Comparison of ENCODE assay signal across 13 mouse cellular contexts in genomic region chr19:23089761-23090514, GRCm38 (mm10). TPM values are rescaled to one million over a fixed set of nuclear protein-coding genes. Genes with fewer than 3 reads are reported as not detected.
DNase-seq lines count a peak whose midpoint lies in the region; ATAC-seq and TF ChIP-seq lines count a peak whose summit lies in the region.
"Had no signal": no experiment of that assay in that cellular context is flagged by ENCODE, and none has a peak within 500 bp of the region (broad histone marks: within the 10 kb centered on the region; RNA-seq: fewer than 3 reads in every experiment).

No protein-coding gene starts in this region.

- no peaks in the 10 kb centered on the region for H3K9me3 ChIP-seq in heart, embryonic 12.5 days (replicated peaks)
- peaks cover 14% of the 10 kb centered on the region for H3K9me3 ChIP-seq in ES-Bruce4 (replicated peaks; ENCODE audit: control insufficient read depth, insufficient read depth, low read length, poor library complexity, severe bottlenecking)
- no peaks in the 10 kb centered on the region for H3K9me3 ChIP-seq in stomach, postnatal 0 days (ENCODE audit: control insufficient read depth, low read length)
- H3K9me3 ChIP-seq: midbrain, embryonic 13.5 days; neural tube, embryonic 12.5 days had no signal

- no peaks in the 10 kb centered on the region for H3K36me3 ChIP-seq in heart, embryonic 12.5 days
- H3K36me3 ChIP-seq in ES-Bruce4 (ENCODE audit: control insufficient read depth, insufficient read depth, low read length, poor library complexity, severe bottlenecking), result no peaks in the 10 kb centered on the region; the same call in 1 of the 2 replicates
- H3K36me3 ChIP-seq in stomach, postnatal 0 days (ENCODE audit: control insufficient read depth, insufficient read depth, low read length), result no peaks in the 10 kb centered on the region
- H3K36me3 ChIP-seq: midbrain, embryonic 13.5 days; neural tube, embryonic 12.5 days had no signal

- peak; percentile 22 for DNase-seq in heart, adult 8-10 months (ENCODE audit: low spot score)
- peak; percentile 26 for DNase-seq in adrenal gland, adult 2 months
- peak; percentile 31 to 45 for DNase-seq in gastrocnemius, postnatal 36 days
- DNase-seq in MN1 (ENCODE audit: low spot score), result no peak
- no peak for DNase-seq in embryo, embryonic 10 days (ENCODE audit: low spot score)
- DNase-seq in stomach, postnatal 0 days (ENCODE audit: low spot score), result no peak

- no peak overlapping the region for H3K27ac ChIP-seq in heart, embryonic 12.5 days (ENCODE audit: poor library complexity, severe bottlenecking)
- H3K27ac ChIP-seq in ES-Bruce4 (ENCODE audit: insufficient read depth, low read length), result peak overlapping the region; percentile 99
- H3K27ac ChIP-seq in stomach, postnatal 0 days (replicated peaks), result no peak overlapping the region
- H3K27ac ChIP-seq: hindbrain, embryonic 14.5 days; layer of hippocampus, adult 2 months; midbrain, embryonic 13.5 days; neural tube, embryonic 12.5 days had no signal

- no peak overlapping the region for H3K9ac ChIP-seq in heart, embryonic 12.5 days
- peak overlapping the region; percentile 64 for H3K9ac ChIP-seq in ES-Bruce4 (ENCODE audit: low read depth, poor library complexity, severe bottlenecking)
- H3K9ac ChIP-seq in stomach, postnatal 0 days (ENCODE audit: low read length), result no peak overlapping the region
- H3K9ac ChIP-seq: hindbrain, embryonic 14.5 days; midbrain, embryonic 13.5 days; neural tube, embryonic 12.5 days had no signal

- H3K4me1 ChIP-seq in heart, embryonic 12.5 days (replicated peaks), result no peaks in the 10 kb centered on the region
- H3K4me1 ChIP-seq in ES-Bruce4 (ENCODE audit: control insufficient read depth, insufficient read depth, low read length), result peaks cover 9% of the 10 kb centered on the region
- no peaks in the 10 kb centered on the region for H3K4me1 ChIP-seq in stomach, postnatal 0 days (replicated peaks; ENCODE audit: control insufficient read depth, insufficient read depth)
- H3K4me1 ChIP-seq: midbrain, embryonic 13.5 days; neural tube, embryonic 12.5 days had no signal

- TF ChIP-seq POLR2A in ES-Bruce4 (IDR thresholded peaks at IDR 0.05; ENCODE audit: insufficient read depth, low read length), result no peak

- no peak for TF ChIP-seq CTCF in ES-Bruce4 (IDR thresholded peaks at IDR 0.05; ENCODE audit: low read depth, low read length)
- no peak for TF ChIP-seq CTCF in stomach, postnatal 0 days (IDR thresholded peaks at IDR 0.05; ENCODE audit: low read depth)

- H3K4me3 ChIP-seq in heart, embryonic 12.5 days, result no peak overlapping the region
- H3K4me3 ChIP-seq in ES-Bruce4 (ENCODE audit: low read depth, low read length), result peak overlapping the region; percentile 43
- H3K4me3 ChIP-seq in stomach, postnatal 0 days (ENCODE audit: low read depth, low read length), result no peak overlapping the region
- H3K4me3 ChIP-seq: layer of hippocampus, adult 2 months; midbrain, embryonic 13.5 days; neural tube, embryonic 12.5 days had no signal

- no peak for ATAC-seq in heart, embryonic 12.5 days (ENCODE audit: insufficient number of reproducible peaks, low FRiP score)
- no peak for ATAC-seq in stomach, postnatal 0 days (ENCODE audit: low FRiP score, low TSS enrichment)
- ATAC-seq: midbrain, embryonic 13.5 days had no signal

- intact Hi-C loops in gastrocnemius, postnatal 36 days (cut with DNase I), result loop anchor here (5.0 kb wide), 1 partner anchor 42 kb away; no protein-coding TSS in a partner anchor

- no peaks in the 10 kb centered on the region for H3K27me3 ChIP-seq in heart, embryonic 12.5 days (replicated peaks)
- no peaks in the 10 kb centered on the region for H3K27me3 ChIP-seq in ES-Bruce4 (ENCODE audit: control insufficient read depth, insufficient read depth, low read length, poor library complexity, severe bottlenecking)
- no peaks in the 10 kb centered on the region for H3K27me3 ChIP-seq in stomach, postnatal 0 days (ENCODE audit: control insufficient read depth, insufficient read depth, low read length)
- H3K27me3 ChIP-seq: CH12.LX; midbrain, embryonic 13.5 days; neural tube, embryonic 12.5 days had no signal

- no peak overlapping the region for H3K4me2 ChIP-seq in heart, embryonic 12.5 days
- no peak overlapping the region for H3K4me2 ChIP-seq in stomach, postnatal 0 days (replicated peaks; ENCODE audit: low read depth)
- H3K4me2 ChIP-seq: hindbrain, embryonic 14.5 days; midbrain, embryonic 13.5 days; neural tube, embryonic 12.5 days had no signal

- no peak for TF ChIP-seq EP300 in ES-Bruce4 (IDR thresholded peaks at IDR 0.05; ENCODE audit: insufficient read depth, low read depth, low read length)
- no peak for TF ChIP-seq EP300 in stomach, postnatal 0 days (optimal IDR thresholded peaks at IDR 0.05)

- WGBS in heart, embryonic 12.5 days, result 84% methylated on average over 8 of the region's 8 CpGs
- WGBS in stomach, postnatal 0 days, result 79% methylated on average over 8 of the region's 8 CpGs

RNA-seq across cellular contexts. Expression of gene Klf9, which starts 51.1 kb away (rescaled TPM):
- total RNA-seq in heart, adult 8-10 months (2022), result 100 to 1,000 TPM in 3 of 4 experiments, 10 to 100 TPM in 1; 94.4 to 149 (median 104) TPM
- polyA plus RNA-seq in heart, embryonic 12.5 days (2016; fragmentation: Nextera tagmentation; extraction: Ambion mirVana), result 2.1 TPM in 2 replicates
- polyA plus RNA-seq in ES-Bruce4 (2011; ENCODE audit: insufficient read depth, insufficient read length, low read depth, missing spikeins), result 73.8 and 77.1 TPM in 2 replicates
- 10 to 100 TPM; 75.8 to 85.6 TPM for total RNA-seq in adrenal gland, adult 2 months (2021)
- 64.4 and 66.5 TPM in 2 replicates for polyA plus RNA-seq in adrenal gland, adult 2 months (2012; rRNA removed)
- total RNA-seq in gastrocnemius, postnatal 36 days (2021), result 100 to 1,000 TPM; 115 to 151 TPM
- polyA plus RNA-seq in stomach, postnatal 0 days (2015; fragmentation: Nextera tagmentation; extraction: Ambion mirVana), result 11.3 and 17.4 TPM in 2 replicates
- total RNA-seq: CH12.LX had no signal

Comparison
In these comparisons a context has a peak if more than half of its experiments do, and no peak if none do; other contexts are left out.
1. DNase-seq: peak in heart, adult 8-10 months (single experiment), adrenal gland, adult 2 months (single experiment) and gastrocnemius, postnatal 36 days (2 of 2); none in MN1 (single experiment), embryo, embryonic 10 days (single experiment) and stomach, postnatal 0 days (single experiment).